Mouse (Mus musculus): Measurements from ENCODE around the gene Plekhm1.

Plekhm1 gene

DNA sequence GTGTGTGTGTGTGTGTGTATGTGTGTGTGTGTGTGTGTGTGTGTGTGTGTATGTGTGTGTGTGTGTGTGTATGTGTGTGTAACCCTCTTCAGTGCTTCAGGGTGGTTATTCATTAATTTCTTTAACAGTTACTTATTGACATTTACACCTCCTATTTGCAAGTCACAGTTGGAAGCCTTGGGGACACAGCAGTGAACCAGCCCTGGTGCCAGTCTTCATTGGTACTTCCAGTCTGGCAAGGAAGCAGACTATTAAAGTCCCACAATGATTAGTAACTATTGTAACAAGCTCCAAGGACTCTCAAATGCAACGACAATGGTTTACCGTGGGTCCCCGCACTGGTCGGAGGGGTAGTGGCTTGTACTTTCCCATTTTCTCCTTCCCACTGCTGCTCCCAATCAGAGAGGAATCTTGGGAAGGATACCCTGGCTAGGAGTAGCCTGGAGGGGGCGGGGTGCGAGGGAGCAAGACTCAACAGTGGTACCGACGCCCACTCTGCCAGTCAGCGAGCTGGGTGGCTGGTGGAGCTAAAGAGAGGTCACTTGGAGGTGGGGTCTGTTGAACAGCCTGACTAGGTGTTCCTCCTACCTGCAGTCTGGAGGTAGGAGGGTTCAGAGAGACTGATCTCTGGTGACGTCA, 97.6 kb downstream of the Plekhm1 start:
- no peak for DNase-seq (ENCODE audit: low read depth, low spot score)

Measured in mesoderm, embryonic 11.5 days (tissue).